Mouse (Mus musculus): ENCODE data around the gene Tmem263. TPM values are rescaled to one million over a fixed set of nuclear protein-coding genes. Genes with fewer than 3 reads are reported as not detected.

Tmem263 gene
- polyA plus RNA-seq, 1 experiment: 11.0 TPM

DNA sequence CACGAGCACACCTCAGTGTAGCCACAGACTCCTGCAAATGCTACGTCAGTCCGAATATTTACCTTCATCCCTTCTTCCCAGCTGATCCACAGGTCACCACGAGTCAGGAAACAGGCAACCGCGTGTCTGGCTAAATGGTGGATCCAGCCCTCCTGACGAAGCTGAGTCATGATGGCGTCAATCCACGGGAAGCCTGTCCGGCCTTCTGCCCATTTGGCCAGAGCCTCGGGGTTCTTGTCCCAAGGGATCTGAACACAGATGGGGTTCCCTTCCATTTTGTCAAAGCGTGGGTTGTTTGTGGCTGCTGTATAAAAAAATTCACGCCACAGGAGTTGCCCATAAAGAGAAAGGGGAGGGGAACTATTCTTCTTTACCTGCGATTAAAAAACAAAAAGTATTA, 43.9 kb downstream of the Tmem263 start:
- H3ac ChIP-seq (ENCODE audit: control insufficient read depth, insufficient read length, low read depth): no peak overlapping the region
- H3K79me2 ChIP-seq (ENCODE audit: control insufficient read depth, insufficient read depth): no peaks in the 10 kb centered on the region
- H3K79me3 ChIP-seq (ENCODE audit: low read depth): no peaks in the 10 kb centered on the region
- TF ChIP-seq FOSL1 (IDR thresholded peaks at IDR 0.05; ENCODE audit: insufficient read depth, low read length, poor library complexity, severe bottlenecking) (no peak), CEBPB (IDR thresholded peaks at IDR 0.05; ENCODE audit: low read depth) (no peak), MAX (IDR thresholded peaks at IDR 0.05) (no peak), MYOD1 (IDR thresholded peaks at IDR 0.05; ENCODE audit: control insufficient read depth, insufficient read length, low read depth) (no peak), USF1 (IDR thresholded peaks at IDR 0.05; ENCODE audit: low read depth) (no peak), MYOG (IDR thresholded peaks at IDR 0.05; ENCODE audit: control insufficient read depth, extremely low read depth, insufficient read length) (no peak), CTCF (IDR thresholded peaks at IDR 0.05; ENCODE audit: control insufficient read depth, insufficient read depth, insufficient read length) (no peak)
- peaks cover 8% of the 10 kb centered on the region for H3K36me3 ChIP-seq (ENCODE audit: control insufficient read depth, insufficient read depth)
- H3K27me3 ChIP-seq (ENCODE audit: control insufficient read depth, insufficient read depth, insufficient read length): no peaks in the 10 kb centered on the region
- no peak overlapping the region for H3K4me3 ChIP-seq (ENCODE audit: insufficient read depth, poor library complexity, severe bottlenecking)

DNA sequence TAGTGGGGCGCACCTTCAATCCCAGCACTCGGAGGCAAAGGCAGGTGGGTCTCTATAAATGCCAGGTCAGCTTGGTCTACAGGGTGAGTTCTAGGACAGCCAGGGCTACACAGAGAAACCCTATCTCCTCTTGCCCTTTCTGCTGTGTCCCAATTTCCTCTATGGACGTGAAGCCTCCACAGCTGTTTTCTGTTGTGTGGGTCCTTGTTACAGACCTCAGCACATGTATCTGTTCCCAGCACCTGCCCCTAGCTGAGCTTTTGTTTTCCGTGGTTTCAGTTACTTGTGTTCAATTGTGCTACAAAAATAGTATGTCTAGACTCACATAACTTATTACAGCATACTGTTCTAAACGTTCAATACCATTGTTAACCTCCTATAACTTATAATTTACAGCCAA, 46.8 kb downstream of the Tmem263 start:
- peaks cover 8% of the 10 kb centered on the region for H3K36me3 ChIP-seq (ENCODE audit: control insufficient read depth, insufficient read depth)
- H3K27me3 ChIP-seq (ENCODE audit: control insufficient read depth, insufficient read depth, insufficient read length): no peaks in the 10 kb centered on the region
- no peak overlapping the region for H3ac ChIP-seq (ENCODE audit: control insufficient read depth, insufficient read length, low read depth)
- no peaks in the 10 kb centered on the region for H3K79me2 ChIP-seq (ENCODE audit: control insufficient read depth, insufficient read depth)
- no peak overlapping the region for H3K4me3 ChIP-seq (ENCODE audit: insufficient read depth, poor library complexity, severe bottlenecking)
- no peaks in the 10 kb centered on the region for H3K79me3 ChIP-seq (ENCODE audit: low read depth)
- no peak for TF ChIP-seq FOSL1 (IDR thresholded peaks at IDR 0.05; ENCODE audit: insufficient read depth, low read length, poor library complexity, severe bottlenecking)
- no peak for TF ChIP-seq CTCF (IDR thresholded peaks at IDR 0.05; ENCODE audit: control insufficient read depth, insufficient read depth, insufficient read length)
- no peak for TF ChIP-seq MYOG (IDR thresholded peaks at IDR 0.05; ENCODE audit: control insufficient read depth, extremely low read depth, insufficient read length)
- no peak for TF ChIP-seq MAX (IDR thresholded peaks at IDR 0.05)
- no peak for TF ChIP-seq MYOD1 (IDR thresholded peaks at IDR 0.05; ENCODE audit: control insufficient read depth, insufficient read length, low read depth)
- no peak for TF ChIP-seq CEBPB (IDR thresholded peaks at IDR 0.05; ENCODE audit: low read depth)
- no peak for TF ChIP-seq USF1 (IDR thresholded peaks at IDR 0.05; ENCODE audit: low read depth)

DNA sequence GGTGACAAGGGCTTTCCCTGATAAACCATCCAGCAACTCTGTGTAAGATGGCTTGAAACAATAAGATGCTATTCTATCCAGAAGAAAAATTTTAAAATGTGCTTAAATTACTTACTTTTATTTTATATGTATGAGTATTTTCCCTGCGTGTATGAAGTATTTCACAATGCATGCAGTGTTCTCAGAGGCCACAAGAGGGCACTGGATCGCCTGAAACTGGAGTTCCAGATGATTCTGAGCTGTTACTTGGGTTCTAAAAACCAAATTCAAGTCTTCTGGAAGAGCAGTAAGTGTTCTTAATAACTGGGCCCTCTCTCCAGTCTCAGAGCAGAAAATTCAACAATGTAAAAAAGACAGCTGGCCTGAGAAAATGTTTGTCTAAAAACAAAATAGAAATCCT, 51.8 kb downstream of the Tmem263 start:
- TF ChIP-seq USF1 (IDR thresholded peaks at IDR 0.05; ENCODE audit: low read depth): no peak
- no peak for TF ChIP-seq FOSL1 (IDR thresholded peaks at IDR 0.05; ENCODE audit: insufficient read depth, low read length, poor library complexity, severe bottlenecking)
- peak; percentile 93 for TF ChIP-seq CEBPB (IDR thresholded peaks at IDR 0.05; ENCODE audit: low read depth)
- peak; percentile 10 for TF ChIP-seq CTCF (IDR thresholded peaks at IDR 0.05; ENCODE audit: control insufficient read depth, insufficient read depth, insufficient read length)
- Histone ChIP-seq H3K79me3 (ENCODE audit: low read depth) (no peaks in the 10 kb centered on the region), H3ac (ENCODE audit: control insufficient read depth, insufficient read length, low read depth) (no peak overlapping the region), H3K36me3 (ENCODE audit: control insufficient read depth, insufficient read depth) (peaks cover 3% of the 10 kb centered on the region), H3K79me2 (ENCODE audit: control insufficient read depth, insufficient read depth) (no peaks in the 10 kb centered on the region), H3K4me3 (ENCODE audit: insufficient read depth, poor library complexity, severe bottlenecking) (no peak overlapping the region), H3K27me3 (ENCODE audit: control insufficient read depth, insufficient read depth, insufficient read length) (no peaks in the 10 kb centered on the region)

DNA sequence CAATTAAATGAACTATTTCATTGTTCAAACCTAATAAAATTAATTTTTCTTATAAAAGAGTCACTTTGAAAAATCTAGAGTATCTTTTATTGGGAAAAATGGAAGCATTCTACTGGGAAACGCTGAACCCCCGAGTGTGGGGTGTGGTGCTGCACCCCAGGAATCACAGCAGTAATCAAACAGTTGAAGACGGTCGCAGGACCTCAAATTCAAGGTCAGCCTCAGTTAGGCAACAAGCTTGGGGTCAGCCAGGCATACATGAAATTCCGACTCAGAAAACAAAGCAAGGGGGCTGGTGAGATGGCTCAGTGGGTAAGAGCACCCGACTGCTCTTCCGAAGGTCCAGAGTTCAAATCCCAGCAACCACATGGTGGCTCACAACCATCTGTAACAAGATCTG, 55.0 kb downstream of the Tmem263 start:
- H3ac ChIP-seq (ENCODE audit: control insufficient read depth, insufficient read length, low read depth): no peak overlapping the region
- TF ChIP-seq MYOG (IDR thresholded peaks at IDR 0.05; ENCODE audit: control insufficient read depth, extremely low read depth, insufficient read length) (no peak), FOSL1 (IDR thresholded peaks at IDR 0.05; ENCODE audit: insufficient read depth, low read length, poor library complexity, severe bottlenecking) (no peak), CEBPB (IDR thresholded peaks at IDR 0.05; ENCODE audit: low read depth) (no peak), USF1 (IDR thresholded peaks at IDR 0.05; ENCODE audit: low read depth) (no peak), MAX (IDR thresholded peaks at IDR 0.05) (no peak), MYOD1 (IDR thresholded peaks at IDR 0.05; ENCODE audit: control insufficient read depth, insufficient read length, low read depth) (no peak), CTCF (IDR thresholded peaks at IDR 0.05; ENCODE audit: control insufficient read depth, insufficient read depth, insufficient read length) (no peak)
- H3K27me3 ChIP-seq (ENCODE audit: control insufficient read depth, insufficient read depth, insufficient read length): no peaks in the 10 kb centered on the region
- H3K79me2 ChIP-seq (ENCODE audit: control insufficient read depth, insufficient read depth): peaks cover 4% of the 10 kb centered on the region
- no peak overlapping the region for H3K4me3 ChIP-seq (ENCODE audit: insufficient read depth, poor library complexity, severe bottlenecking)
- H3K36me3 ChIP-seq (ENCODE audit: control insufficient read depth, insufficient read depth): no peaks in the 10 kb centered on the region
- H3K79me3 ChIP-seq (ENCODE audit: low read depth): no peaks in the 10 kb centered on the region

DNA sequence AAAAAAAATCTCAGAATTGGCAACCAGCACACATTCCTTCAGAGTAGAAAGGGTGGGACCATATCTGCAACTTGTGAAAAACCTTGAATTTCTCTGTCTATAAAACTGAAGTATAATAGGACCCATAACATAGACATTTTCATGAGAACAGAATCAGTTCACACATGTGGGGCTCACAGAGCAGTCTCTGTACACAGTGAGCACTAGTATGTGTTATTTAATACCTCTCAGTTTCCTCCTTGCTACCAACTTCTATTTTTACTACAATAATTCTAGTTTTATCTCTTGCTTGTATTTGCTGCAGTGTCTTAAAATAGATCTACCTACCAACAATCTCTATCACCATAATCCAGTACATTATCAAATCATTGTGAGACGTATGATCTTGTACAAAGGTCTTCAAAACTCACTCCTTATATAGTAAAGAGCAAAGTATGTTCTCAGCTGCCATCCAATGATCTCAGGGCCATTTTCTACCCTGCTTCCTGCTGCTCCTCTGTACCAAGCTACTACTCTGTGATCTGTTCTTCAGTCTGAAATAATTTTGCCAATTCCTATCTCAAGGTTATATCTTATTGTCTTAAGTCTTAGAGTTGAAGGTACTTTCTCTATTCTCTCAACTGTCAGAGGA, 57.7 kb downstream of the Tmem263 start:
- TF ChIP-seq MYOD1 (IDR thresholded peaks at IDR 0.05; ENCODE audit: control insufficient read depth, insufficient read length, low read depth) (no peak), MYOG (IDR thresholded peaks at IDR 0.05; ENCODE audit: control insufficient read depth, extremely low read depth, insufficient read length) (no peak), CTCF (IDR thresholded peaks at IDR 0.05; ENCODE audit: control insufficient read depth, insufficient read depth, insufficient read length) (no peak), CEBPB (IDR thresholded peaks at IDR 0.05; ENCODE audit: low read depth) (no peak), USF1 (IDR thresholded peaks at IDR 0.05; ENCODE audit: low read depth) (no peak), MAX (IDR thresholded peaks at IDR 0.05) (no peak), FOSL1 (IDR thresholded peaks at IDR 0.05; ENCODE audit: insufficient read depth, low read length, poor library complexity, severe bottlenecking) (no peak)
- H3K27me3 ChIP-seq (ENCODE audit: control insufficient read depth, insufficient read depth, insufficient read length): no peaks in the 10 kb centered on the region
- H3K4me3 ChIP-seq (ENCODE audit: insufficient read depth, poor library complexity, severe bottlenecking): no peak overlapping the region
- peaks cover 4% of the 10 kb centered on the region for H3K79me2 ChIP-seq (ENCODE audit: control insufficient read depth, insufficient read depth)
- H3K36me3 ChIP-seq (ENCODE audit: control insufficient read depth, insufficient read depth): no peaks in the 10 kb centered on the region
- H3ac ChIP-seq (ENCODE audit: control insufficient read depth, insufficient read length, low read depth): no peak overlapping the region
- no peaks in the 10 kb centered on the region for H3K79me3 ChIP-seq (ENCODE audit: low read depth)

Data from C2C12 (cell line).